Comparison of ENCODE assay signal across 21 mouse cellular contexts in genomic region chr15:99372761-99373160, GRCm38 (mm10). TPM values are rescaled to one million over a fixed set of nuclear protein-coding genes. Genes with fewer than 3 reads are reported as not detected.
DNase-seq lines count a peak whose midpoint lies in the region; ATAC-seq and TF ChIP-seq lines count a peak whose summit lies in the region.
"Had no signal": no experiment of that assay in that cellular context is flagged by ENCODE, and none has a peak within 500 bp of the region (broad histone marks: within the 10 kb centered on the region; RNA-seq: fewer than 3 reads in every experiment).

No protein-coding gene starts in this region.

- H3K9me3 ChIP-seq in kidney, embryonic 14.5 days (ENCODE audit: control insufficient read depth, low read length): no peaks in the 10 kb centered on the region
- H3K9me3 ChIP-seq: embryonic facial prominence, embryonic 15.5 days; forebrain, embryonic 10.5 days; heart, embryonic 10.5 days; heart, embryonic 15.5 days; hindbrain, embryonic 13.5 days had no signal

- no peak overlapping the region for H3K9ac ChIP-seq in kidney, embryonic 14.5 days (ENCODE audit: low read depth, low read length)
- H3K9ac ChIP-seq: embryonic facial prominence, embryonic 15.5 days; heart, embryonic 15.5 days; hindbrain, embryonic 13.5 days had no signal

- WGBS in kidney, adult 2 months: 68% methylated on average over 9 of the region's 9 CpGs
- WGBS in kidney, embryonic 14.5 days: 68% methylated on average over 9 of the region's 9 CpGs

- H3K36me3 ChIP-seq in kidney, adult 2 months (ENCODE audit: control insufficient read depth, insufficient read depth, low read length): no peaks in the 10 kb centered on the region
- no peaks in the 10 kb centered on the region for H3K36me3 ChIP-seq in kidney, embryonic 14.5 days (ENCODE audit: control insufficient read depth, insufficient read depth, low read length)
- H3K36me3 ChIP-seq: embryonic facial prominence, embryonic 15.5 days; forebrain, embryonic 10.5 days; heart, embryonic 10.5 days; heart, embryonic 15.5 days; hindbrain, embryonic 13.5 days had no signal

- ATAC-seq in kidney, embryonic 14.5 days (ENCODE audit: low FRiP score, low TSS enrichment): no peak
- ATAC-seq: forebrain, embryonic 14.5 days; hindbrain, postnatal 0 days had no signal

- no peaks in the 10 kb centered on the region for H3K27me3 ChIP-seq in kidney, adult 2 months (replicated peaks; ENCODE audit: control insufficient read depth, insufficient read depth, low read length)
- H3K27me3 ChIP-seq in kidney, embryonic 14.5 days (ENCODE audit: control insufficient read depth, insufficient read depth, low read length): no peaks in the 10 kb centered on the region
- H3K27me3 ChIP-seq: embryonic facial prominence, embryonic 15.5 days; heart, embryonic 15.5 days had no signal

- peaks cover 7% of the 10 kb centered on the region for H3K4me1 ChIP-seq in kidney, adult 2 months (ENCODE audit: control insufficient read depth, insufficient read depth, low read length)
- H3K4me1 ChIP-seq in kidney, embryonic 14.5 days (ENCODE audit: control insufficient read depth, insufficient read depth, low read length): peaks cover 22% of the 10 kb centered on the region

- H3K4me2 ChIP-seq in kidney, embryonic 14.5 days (replicated peaks; ENCODE audit: low read depth, low read length): no peak overlapping the region
- H3K4me2 ChIP-seq: embryonic facial prominence, embryonic 15.5 days; heart, embryonic 15.5 days; hindbrain, embryonic 13.5 days had no signal

- DNase-seq in kidney, adult 2 months: peak; percentile 20
- peak; percentile 51 for DNase-seq in NIH3T3 (ENCODE audit: low read depth)
- DNase-seq in adrenal gland, adult 8-10 months: peak; percentile 71
- DNase-seq in adrenal gland, postnatal 36 days: peak; percentile 74 to 84
- DNase-seq in embryo, embryonic 9.5 days (ENCODE audit: extremely low spot score): no peak
- DNase-seq in spleen, adult 18-20 months: no peak
- DNase-seq: cerebellum, adult 18-20 months; cerebellum, adult 9-11 months; cerebellum, postnatal 36 days; gastrocnemius, postnatal 36 days; heart, adult 11 months; heart, postnatal 14 days had no signal

- no peak for TF ChIP-seq POLR2A in kidney, adult 2 months (IDR thresholded peaks at IDR 0.05; ENCODE audit: low read depth, low read length)

- H3K4me3 ChIP-seq in kidney, adult 2 months (ENCODE audit: insufficient read depth, low read depth, low read length): no peak overlapping the region
- no peak overlapping the region for H3K4me3 ChIP-seq in kidney, embryonic 14.5 days (ENCODE audit: low read length)
- H3K4me3 ChIP-seq: embryonic facial prominence, embryonic 15.5 days; erythroblast, embryonic 14.5 days; forebrain, embryonic 10.5 days; heart, embryonic 10.5 days; heart, embryonic 15.5 days; hindbrain, embryonic 13.5 days had no signal

- H3K27ac ChIP-seq in kidney, adult 2 months (ENCODE audit: insufficient read depth, low read depth, low read length): no peak overlapping the region
- no peak overlapping the region for H3K27ac ChIP-seq in kidney, embryonic 14.5 days (ENCODE audit: low read depth, low read length)
- H3K27ac ChIP-seq: embryonic facial prominence, embryonic 15.5 days; forebrain, embryonic 10.5 days; heart, embryonic 10.5 days; heart, embryonic 15.5 days; hindbrain, embryonic 13.5 days; hindbrain, postnatal 0 days had no signal

- TF ChIP-seq CTCF in kidney, adult 2 months (conservative IDR thresholded peaks at IDR 0.05; ENCODE audit: insufficient read depth, insufficient read length, low read depth, low read length): no peak

RNA-seq across cellular contexts. Expression of gene Fmnl3, which starts 2.5 kb away (rescaled TPM):
- 26.8 and 26.9 TPM in 2 replicates for polyA plus RNA-seq in kidney, adult 2 months (2012; rRNA removed)
- polyA plus RNA-seq in kidney, embryonic 14.5 days (2014; fragmentation: Nextera tagmentation; extraction: Ambion mirVana): 15.0 and 27.9 TPM in 2 replicates
- total RNA-seq in adrenal gland, adult 8-10 months (2022): 10 to 100 TPM; 16.5 to 29.3 (median 24.4) TPM
- total RNA-seq in adrenal gland, postnatal 36 days (2021): 10 to 100 TPM; 17.3 to 22.1 TPM

RNA-seq across cellular contexts. Expression of gene Tmbim6, which starts 19.9 kb away (rescaled TPM):
- 2,322 and 2,701 TPM in 2 replicates for polyA plus RNA-seq in kidney, adult 2 months (2012; rRNA removed)
- 321 and 409 TPM in 2 replicates for polyA plus RNA-seq in kidney, embryonic 14.5 days (2014; fragmentation: Nextera tagmentation; extraction: Ambion mirVana)
- total RNA-seq in adrenal gland, adult 8-10 months (2022): 100 to 1,000 TPM; 442 to 837 (median 596) TPM
- 100 to 1,000 TPM; 506 to 839 TPM for total RNA-seq in adrenal gland, postnatal 36 days (2021)

Comparison
In these comparisons a context has a peak if more than half of its experiments do, and no peak if none do; other contexts are left out.
1. DNase-seq: peak in kidney, adult 2 months (single experiment), NIH3T3 (single experiment), adrenal gland, adult 8-10 months (single experiment) and adrenal gland, postnatal 36 days (2 of 2); none in embryo, embryonic 9.5 days (single experiment) and spleen, adult 18-20 months (0 of 2).